Mouse (Mus musculus) forebrain, embryonic 12.5 days (tissue): ENCODE data around the gene Ccdc182. TPM values are rescaled to one million over a fixed set of nuclear protein-coding genes. Genes with fewer than 3 reads are reported as not detected.

Experiments used
- ATAC-seq: fragments of 200-750 bp; cut with Nextera tagmentation; 2 replicates; pipeline ENCODE4 v1.8.0; 2017; ENCODE audit warnings: moderate TSS enrichment; ENCODE audit not compliant: low FRiP score
- H3K27ac ChIP-seq: fragments of 300-500 bp; sonication (generic); 2 replicates; pipeline ENCODE4 v1.5.1; 2016; ENCODE audit warnings: mild to moderate bottlenecking
- H3K27me3 ChIP-seq: fragments of 300-500 bp; sonication (generic); 2 replicates; pipeline ENCODE4 v1.6.1; 2016; ENCODE audit warnings: mild to moderate bottlenecking
- H3K36me3 ChIP-seq: fragments of 300-500 bp; sonication (generic); replicated peaks from 2 replicates; pipeline ENCODE4 v1.6.1; 2016; ENCODE audit warnings: mild to moderate bottlenecking
- H3K4me1 ChIP-seq: fragments of 300-500 bp; sonication (generic); 2 replicates; pipeline ENCODE4 v1.6.1; 2016
- H3K4me2 ChIP-seq: fragments of 300-500 bp; sonication (generic); 2 replicates; pipeline ENCODE4 v1.6.1; 2016; ENCODE audit warnings: mild to moderate bottlenecking, moderate library complexity
- H3K4me3 ChIP-seq: fragments of 300-500 bp; sonication (generic); replicated peaks from 2 replicates; pipeline ENCODE4 v1.5.1; 2016; ENCODE audit warnings: mild to moderate bottlenecking
- H3K9ac ChIP-seq: fragments of 300-500 bp; sonication (generic); 2 replicates; pipeline ENCODE4 v1.6.1; 2016; ENCODE audit warnings: mild to moderate bottlenecking
- H3K9me3 ChIP-seq: fragments of 300-500 bp; sonication (generic); 2 replicates; pipeline ENCODE4 v1.6.1; 2016
- WGBS: fragments of 180-500 bp; shearing (Covaris S2); methylation state at CpG from one replicate; pipeline ENCODE4 v1.1.7; 2016; 5-methylcytosine and 5-hydroxymethylcytosine counted together
- polyA plus RNA-seq: library from polyadenylated mRNA; unstranded; fragments of >200 nt; fragmentation: Nextera tagmentation; extraction: Ambion mirVana; gene quantifications from 2 replicates; pipeline ENCODE4 v1.2.1, GENCODE M21; 2016

The Ccdc182 gene
- polyA plus RNA-seq, 1 experiment from 2014 or later: 0.42 TPM

DNA sequence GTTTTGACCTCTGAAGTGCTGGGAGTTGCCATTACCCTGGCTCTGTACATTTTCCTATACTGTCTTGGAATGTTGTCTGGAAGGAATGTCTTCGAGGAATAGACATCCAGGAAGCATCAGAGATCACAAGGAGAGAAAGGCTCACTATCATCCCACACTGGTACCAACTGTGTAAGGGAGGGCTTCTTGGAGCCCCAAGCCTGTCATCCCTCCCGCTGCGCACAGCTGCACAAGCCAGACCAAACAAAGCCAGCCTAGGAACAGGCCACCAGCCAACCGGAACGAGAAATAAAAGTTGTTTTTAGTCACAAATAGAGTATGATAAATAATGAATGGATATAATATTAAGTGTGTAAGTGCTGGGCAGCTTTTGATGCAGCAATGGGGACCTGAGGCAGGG is 29.0 kb upstream of the Ccdc182 start:
- 81% methylated on average over 5 of the region's 5 CpGs for WGBS
- Histone ChIP-seq H3K27me3 (peaks cover 30% of the 10 kb centered on the region; the same call in 1 of the 2 replicates), H3K9me3 (peaks cover 2% of the 10 kb centered on the region; the same call in 1 of the 2 replicates), H3K4me3 (no peak overlapping the region), H3K36me3 (no peaks in the 10 kb centered on the region; the same call in 1 of the 2 replicates), H3K4me2 (no peak overlapping the region), H3K9ac (no peak overlapping the region), H3K27ac (no peak overlapping the region), H3K4me1 (peaks cover 31% of the 10 kb centered on the region)
- no peak for ATAC-seq

- ATAC-seq: no peak
- Histone ChIP-seq H3K9ac (no peak overlapping the region), H3K9me3 (no peaks in the 10 kb centered on the region), H3K4me2 (no peak overlapping the region), H3K36me3 (no peaks in the 10 kb centered on the region), H3K4me3 (no peak overlapping the region), H3K27me3 (peaks cover 29% of the 10 kb centered on the region; the same call in 1 of the 2 replicates), H3K27ac (no peak overlapping the region), H3K4me1 (peaks cover 34% of the 10 kb centered on the region)
- WGBS: 65% methylated on average over 6 of the region's 6 CpGs
Observed at GRCm38 (mm10) chr11:88266311-88266710, 27.5 kb upstream of the Ccdc182 start.

DNA sequence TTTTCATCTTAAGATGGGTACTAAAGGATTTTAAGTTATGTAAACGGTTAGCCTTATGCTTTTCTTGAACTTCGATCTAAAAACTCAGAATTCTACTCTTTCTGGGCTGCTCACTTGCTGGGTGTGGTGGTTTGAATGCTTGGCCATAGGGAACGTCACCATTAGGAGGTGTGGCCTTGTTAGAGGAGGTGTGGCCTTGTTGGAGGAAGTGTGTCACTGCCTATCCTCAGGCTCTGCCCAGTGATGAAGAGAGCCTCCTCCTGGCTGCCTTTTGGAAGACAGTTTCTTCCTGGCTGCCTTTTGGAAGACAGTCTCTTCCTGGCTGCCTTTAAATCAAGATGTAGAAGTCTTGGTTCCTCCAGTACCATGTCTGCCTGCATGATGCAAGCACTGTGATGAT is 22.0 kb upstream of the Ccdc182 start:
- peaks cover 56% of the 10 kb centered on the region for H3K4me1 ChIP-seq
- 73% methylated on average over 3 of the region's 3 CpGs for WGBS
- H3K4me3 ChIP-seq: no peak overlapping the region
- no peaks in the 10 kb centered on the region for H3K36me3 ChIP-seq
- no peak overlapping the region for H3K27ac ChIP-seq
- H3K4me2 ChIP-seq: no peak overlapping the region
- no peak overlapping the region for H3K9ac ChIP-seq
- ATAC-seq: no peak
- H3K27me3 ChIP-seq: peaks cover 28% of the 10 kb centered on the region; the same call in 1 of the 2 replicates
- no peaks in the 10 kb centered on the region for H3K9me3 ChIP-seq

DNA sequence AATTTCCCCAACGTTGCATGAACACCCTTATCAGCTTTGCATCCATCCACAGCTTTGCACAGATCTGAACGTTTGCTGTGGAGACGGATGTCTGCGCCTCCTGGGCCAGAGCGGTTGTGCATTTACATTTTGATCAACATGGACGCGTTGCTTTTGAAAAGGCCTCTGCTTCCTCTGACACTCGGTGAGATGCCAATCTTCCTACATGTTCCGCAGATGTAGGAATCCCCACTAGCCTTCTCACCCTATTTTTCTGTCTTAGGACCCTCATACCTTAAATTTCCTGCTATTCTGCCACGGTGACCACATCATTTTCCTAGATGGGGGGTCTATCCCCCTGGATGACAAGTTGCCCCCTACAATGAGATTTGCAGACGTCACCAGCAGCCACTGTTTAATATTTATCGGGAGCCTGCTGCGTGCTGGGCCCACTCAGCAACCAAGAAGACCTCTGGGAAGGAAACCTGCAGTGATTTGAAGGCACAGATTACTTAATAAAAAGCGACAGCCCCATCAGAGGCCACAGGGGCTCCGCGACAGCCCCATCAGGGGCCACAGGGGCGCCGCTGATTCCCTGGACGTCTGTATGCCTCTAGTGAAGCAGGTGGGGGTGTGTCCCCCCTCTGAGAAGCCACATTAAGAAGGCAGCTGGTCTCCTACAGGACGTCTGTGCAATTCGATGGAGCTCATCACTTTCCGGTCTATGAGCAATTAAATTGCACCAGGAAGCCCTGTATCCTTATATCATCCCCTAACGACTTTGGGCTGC is 19.6 kb upstream of the Ccdc182 start:
- 31% methylated on average over 23 of the region's 23 CpGs for WGBS
- Histone ChIP-seq H3K4me2 (peak overlapping the region; percentile 41), H3K9me3 (no peaks in the 10 kb centered on the region), H3K36me3 (no peaks in the 10 kb centered on the region), H3K4me3 (0 out of 2 replicates have a peak overlapping the region, but pooled peaks have one; percentile 8), H3K27me3 (peaks cover 15% of the 10 kb centered on the region; the same call in 1 of the 2 replicates), H3K4me1 (peaks cover 52% of the 10 kb centered on the region), H3K27ac (peak overlapping the region; percentile 90), H3K9ac (peak overlapping the region; percentile 8; the same call in 1 of the 2 replicates)
- ATAC-seq: peak; percentile 57; the same call in 1 of the 2 replicates

- WGBS: 8% methylated on average over 13 of the region's 13 CpGs
- peak overlapping the region; percentile 90 for H3K27ac ChIP-seq
- H3K9me3 ChIP-seq: no peaks in the 10 kb centered on the region
- peak overlapping the region; percentile 29 for H3K9ac ChIP-seq
- no peaks in the 10 kb centered on the region for H3K36me3 ChIP-seq
- H3K4me2 ChIP-seq: peak overlapping the region; percentile 41
- ATAC-seq: peak; percentile 73
- H3K27me3 ChIP-seq: peaks cover 11% of the 10 kb centered on the region; the same call in 1 of the 2 replicates
- peak overlapping the region; percentile 8; the same call in 1 of the 2 replicates for H3K4me3 ChIP-seq
- H3K4me1 ChIP-seq: peaks cover 58% of the 10 kb centered on the region
Observed at GRCm38 (mm10) chr11:88274901-88275498, 18.9 kb upstream of the Ccdc182 start.

- 66% methylated on average over 6 of the region's 6 CpGs for WGBS
- peak overlapping the region; percentile 90 for H3K27ac ChIP-seq
- H3K4me2 ChIP-seq: 0 out of 2 replicates have a peak overlapping the region, but pooled peaks have one; percentile 41
- H3K9ac ChIP-seq: no peak overlapping the region
- peaks cover 63% of the 10 kb centered on the region for H3K4me1 ChIP-seq
- H3K4me3 ChIP-seq: no peak overlapping the region
- H3K36me3 ChIP-seq: no peaks in the 10 kb centered on the region
- H3K27me3 ChIP-seq: peaks cover 10% of the 10 kb centered on the region; the same call in 1 of the 2 replicates
- H3K9me3 ChIP-seq: no peaks in the 10 kb centered on the region
- no peak for ATAC-seq
Observed at GRCm38 (mm10) chr11:88275949-88276348, 17.9 kb upstream of the Ccdc182 start.

GRCm38 (mm10) chr11:88276534-88277308 is 17.1 kb upstream of the Ccdc182 start:
- Histone ChIP-seq H3K4me2 (no peak overlapping the region), H3K27ac (peak overlapping the region; percentile 90), H3K4me3 (no peak overlapping the region), H3K27me3 (peaks cover 10% of the 10 kb centered on the region; the same call in 1 of the 2 replicates), H3K9ac (no peak overlapping the region), H3K36me3 (no peaks in the 10 kb centered on the region), H3K9me3 (no peaks in the 10 kb centered on the region), H3K4me1 (peaks cover 65% of the 10 kb centered on the region)
- ATAC-seq: peak; percentile 18; the same call in 1 of the 2 replicates
- 21% methylated on average over 19 of the region's 19 CpGs for WGBS

GRCm38 (mm10) chr11:88279006-88279405 is 14.9 kb upstream of the Ccdc182 start:
- no peaks in the 10 kb centered on the region for H3K9me3 ChIP-seq
- 45% methylated on average over 4 of the region's 4 CpGs for WGBS
- no peak overlapping the region for H3K4me3 ChIP-seq
- no peak overlapping the region for H3K9ac ChIP-seq
- no peaks in the 10 kb centered on the region for H3K36me3 ChIP-seq
- H3K27me3 ChIP-seq: no peaks in the 10 kb centered on the region; the same call in 1 of the 2 replicates
- H3K4me2 ChIP-seq: no peak overlapping the region
- 0 out of 2 replicates have a peak overlapping the region, but pooled peaks have one; percentile 25 for H3K27ac ChIP-seq
- H3K4me1 ChIP-seq: peaks cover 58% of the 10 kb centered on the region
- no peak for ATAC-seq

GRCm38 (mm10) chr11:88280426-88280836 is 13.4 kb upstream of the Ccdc182 start:
- Histone ChIP-seq H3K4me1 (peaks cover 44% of the 10 kb centered on the region), H3K4me2 (no peak overlapping the region), H3K4me3 (no peak overlapping the region), H3K9ac (no peak overlapping the region), H3K9me3 (no peaks in the 10 kb centered on the region), H3K27ac (no peak overlapping the region), H3K27me3 (no peaks in the 10 kb centered on the region; the same call in 1 of the 2 replicates), H3K36me3 (no peaks in the 10 kb centered on the region)
- 0 out of 2 replicates have a peak, but pooled peaks have one; percentile 30 for ATAC-seq
- 27% methylated on average over 8 of the region's 8 CpGs for WGBS

DNA sequence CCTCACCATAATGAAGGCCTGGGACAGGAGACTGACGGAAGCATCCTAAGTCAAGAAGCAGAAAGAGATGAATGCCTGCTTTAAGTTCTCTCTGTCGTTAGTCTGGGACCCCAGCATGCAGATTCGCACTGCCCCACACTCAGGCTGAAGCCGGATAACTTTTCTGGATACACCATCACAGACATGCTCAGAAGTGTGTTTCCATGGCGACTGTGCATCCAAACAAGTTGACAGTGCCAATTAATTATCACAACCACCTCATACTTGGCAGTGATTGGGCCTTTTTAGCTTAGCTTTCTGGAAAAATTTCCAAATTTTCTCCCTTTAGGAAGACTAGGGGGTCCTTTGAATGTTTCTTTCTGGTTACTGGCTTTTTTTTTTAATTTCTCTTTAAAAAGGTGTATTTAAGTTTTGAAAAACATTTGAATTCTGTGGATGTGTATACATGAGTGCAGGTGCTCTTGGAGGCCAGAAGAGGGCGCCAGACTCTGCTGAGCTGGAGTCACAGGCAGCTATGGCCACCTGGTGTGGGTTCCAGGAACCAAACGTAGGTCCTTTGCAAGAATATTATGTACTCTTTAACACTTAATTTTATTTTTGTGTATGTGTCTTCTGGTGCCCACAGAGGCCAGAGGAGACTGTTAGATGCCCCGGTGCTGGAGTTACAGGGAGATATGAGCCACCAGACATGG is 12.3 kb upstream of the Ccdc182 start:
- 60% methylated on average over 8 of the region's 8 CpGs for WGBS
- H3K9ac ChIP-seq: no peak overlapping the region
- no peak overlapping the region for H3K4me2 ChIP-seq
- H3K9me3 ChIP-seq: no peaks in the 10 kb centered on the region
- ATAC-seq: no peak
- H3K27ac ChIP-seq: no peak overlapping the region
- no peak overlapping the region for H3K4me3 ChIP-seq
- H3K27me3 ChIP-seq: no peaks in the 10 kb centered on the region; the same call in 1 of the 2 replicates
- peaks cover 39% of the 10 kb centered on the region for H3K4me1 ChIP-seq
- no peaks in the 10 kb centered on the region for H3K36me3 ChIP-seq

DNA sequence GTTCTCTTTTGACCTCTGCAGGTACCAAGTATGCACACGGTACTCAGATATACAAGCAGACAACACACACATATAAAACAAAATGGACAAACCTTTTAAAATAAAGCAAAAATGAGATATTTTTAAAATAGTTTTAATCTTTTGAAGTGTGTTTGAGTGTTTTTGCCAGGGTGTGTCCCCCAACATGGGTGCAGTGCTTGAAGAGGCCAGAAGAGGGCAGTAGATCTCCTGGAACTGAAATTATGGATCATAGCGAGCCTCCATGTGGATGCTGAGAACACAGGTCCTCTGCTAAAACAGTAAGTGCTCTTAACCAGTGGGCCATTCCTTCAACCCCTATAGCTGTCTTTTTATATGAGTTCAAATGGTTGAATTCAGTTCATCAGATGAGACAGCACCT is 11.3 kb upstream of the Ccdc182 start:
- Histone ChIP-seq H3K27me3 (no peaks in the 10 kb centered on the region), H3K9me3 (no peaks in the 10 kb centered on the region), H3K27ac (no peak overlapping the region), H3K4me1 (peaks cover 30% of the 10 kb centered on the region), H3K36me3 (no peaks in the 10 kb centered on the region), H3K4me2 (no peak overlapping the region), H3K9ac (no peak overlapping the region), H3K4me3 (no peak overlapping the region)
- WGBS: 96% methylated on average over 2 of the region's 2 CpGs
- no peak for ATAC-seq
